Mouse (Mus musculus) layer of hippocampus, postnatal 36 days (tissue): Measurements from ENCODE around the gene Ahcyl1. TPM values are rescaled to one million over a fixed set of nuclear protein-coding genes. Genes with fewer than 3 reads are reported as not detected.
"Not testable (repeated sequence)": the region's sequence is repeated elsewhere in the genome, so short reads cannot be mapped to it uniquely, and the experiment has no call there.

Experiments
- DNase-seq, 2 experiments: peaks; one replicate each; pipeline ENCODE4 v3.0.0; 2022
- total RNA-seq, 2 experiments: library from RNA; stranded (reverse); gene quantifications; 2 replicates each; pipeline ENCODE4 v1.2.3; 2021

Ahcyl1 gene
- total RNA-seq, result 100 to 1,000 TPM; 335 to 338 TPM

- DNase-seq, result peak; percentile 99
These were observed at the start of gene Ahcyl1 for GRCm38 (mm10) chr3:107695948-107696881. Gene Ahcyl1 (minus strand): TSS chr3:107696560.

- DNase-seq, result no peak
These were observed 49.7 kb upstream of the Ahcyl1 start for GRCm38 (mm10) chr3:107746026-107746425.

- DNase-seq, result no peak
These were observed 47.3 kb upstream of the Ahcyl1 start for GRCm38 (mm10) chr3:107743650-107744049.

- no peak for DNase-seq
These were observed 46.7 kb upstream of the Ahcyl1 start for GRCm38 (mm10) chr3:107743107-107743506.

GRCm38 (mm10) chr3:107742071-107742710 lies 45.8 kb upstream of the Ahcyl1 start:
- no peak for DNase-seq

GRCm38 (mm10) chr3:107741387-107741786 lies 45.0 kb upstream of the Ahcyl1 start:
- no peak for DNase-seq

- DNase-seq, result no peak
These were observed 44.3 kb upstream of the Ahcyl1 start for GRCm38 (mm10) chr3:107740578-107741207.

- no peak for DNase-seq
These were observed 43.6 kb upstream of the Ahcyl1 start for GRCm38 (mm10) chr3:107739966-107740365.

GRCm38 (mm10) chr3:107739456-107739855 lies 43.1 kb upstream of the Ahcyl1 start:
- DNase-seq, result no peak

- no peak for DNase-seq
These were observed 42.3 kb upstream of the Ahcyl1 start for GRCm38 (mm10) chr3:107738620-107739019.

GRCm38 (mm10) chr3:107737609-107738190 lies 41.3 kb upstream of the Ahcyl1 start:
- DNase-seq, result no peak

- not testable (repeated sequence) for DNase-seq
These were observed 39.3 kb upstream of the Ahcyl1 start for GRCm38 (mm10) chr3:107735620-107736019.

- no peak for DNase-seq
These were observed 37.0 kb upstream of the Ahcyl1 start for GRCm38 (mm10) chr3:107733329-107733728.

GRCm38 (mm10) chr3:107730236-107730635 lies 33.9 kb upstream of the Ahcyl1 start:
- no peak for DNase-seq

GRCm38 (mm10) chr3:107728509-107728908 lies 32.1 kb upstream of the Ahcyl1 start:
- DNase-seq, result no peak

- no peak for DNase-seq
These were observed 19.6 kb upstream of the Ahcyl1 start for GRCm38 (mm10) chr3:107715971-107716370.

GRCm38 (mm10) chr3:107714276-107714933 lies 18.0 kb upstream of the Ahcyl1 start:
- DNase-seq, result no peak

GRCm38 (mm10) chr3:107712081-107712480 lies 15.7 kb upstream of the Ahcyl1 start:
- DNase-seq, result no peak

GRCm38 (mm10) chr3:107709156-107709555 lies 12.8 kb upstream of the Ahcyl1 start:
- no peak for DNase-seq

- no peak for DNase-seq
These were observed 10.9 kb upstream of the Ahcyl1 start for GRCm38 (mm10) chr3:107707239-107707638.

- no peak for DNase-seq
These were observed 9.8 kb upstream of the Ahcyl1 start for GRCm38 (mm10) chr3:107706164-107706563.

GRCm38 (mm10) chr3:107704371-107704705 lies 8.0 kb upstream of the Ahcyl1 start:
- DNase-seq, result no peak
